Mouse (Mus musculus) ES-CJ7 (cell line): Measurements from ENCODE around the gene St6galnac3.

Experiments
- DNase-seq: peaks from one replicate; pipeline ENCODE4 v3.0.0; 2011; ENCODE audit warnings: low read depth, low spot score

The St6galnac3 gene

GRCm38 (mm10) chr3:153584836-153585235, 140.1 kb downstream of the St6galnac3 start:
- no peak for DNase-seq

DNA sequence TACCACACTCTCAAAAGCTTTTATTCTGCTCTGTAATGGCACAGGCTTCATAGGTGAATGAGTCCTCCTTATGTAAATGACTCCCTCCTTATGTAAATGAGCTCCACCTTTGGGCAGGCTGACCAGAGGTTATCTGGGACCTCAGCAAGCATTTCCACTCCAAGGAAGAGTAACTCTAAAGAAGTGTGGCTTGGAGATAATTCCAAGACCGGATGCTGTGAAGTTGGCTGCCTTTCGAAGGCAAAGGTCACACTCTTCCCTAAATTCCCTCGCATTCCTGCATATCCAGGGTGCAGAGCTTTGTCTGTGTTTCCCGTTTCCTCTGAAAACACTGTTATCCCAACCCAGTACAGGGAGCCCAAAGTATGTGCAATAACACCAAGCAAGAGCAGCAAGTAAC, 142.9 kb downstream of the St6galnac3 start:
- DNase-seq = no peak

GRCm38 (mm10) chr3:153580625-153581024, 144.3 kb downstream of the St6galnac3 start:
- DNase-seq = no peak

DNA sequence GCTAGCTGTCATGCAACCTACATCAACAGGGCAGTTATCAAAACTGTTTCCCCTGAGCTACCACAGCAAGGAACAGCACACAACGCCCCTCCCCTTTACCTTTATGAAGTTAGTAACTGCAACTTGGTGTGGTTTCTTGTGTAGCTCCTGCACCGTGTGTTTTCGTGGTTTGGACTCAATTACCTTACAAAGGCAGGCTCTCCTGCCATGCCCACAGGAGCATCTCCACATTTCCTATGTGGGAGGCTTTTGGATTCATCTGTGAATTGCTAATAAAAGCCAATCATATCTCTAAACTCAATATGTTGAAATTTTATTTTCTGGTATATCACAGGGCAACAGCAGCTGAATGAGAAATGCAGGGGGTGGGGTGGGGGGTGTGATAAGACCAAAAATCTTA, 144.8 kb downstream of the St6galnac3 start:
- DNase-seq = no peak

GRCm38 (mm10) chr3:153577286-153577685, 147.7 kb downstream of the St6galnac3 start:
- DNase-seq = no peak

DNA sequence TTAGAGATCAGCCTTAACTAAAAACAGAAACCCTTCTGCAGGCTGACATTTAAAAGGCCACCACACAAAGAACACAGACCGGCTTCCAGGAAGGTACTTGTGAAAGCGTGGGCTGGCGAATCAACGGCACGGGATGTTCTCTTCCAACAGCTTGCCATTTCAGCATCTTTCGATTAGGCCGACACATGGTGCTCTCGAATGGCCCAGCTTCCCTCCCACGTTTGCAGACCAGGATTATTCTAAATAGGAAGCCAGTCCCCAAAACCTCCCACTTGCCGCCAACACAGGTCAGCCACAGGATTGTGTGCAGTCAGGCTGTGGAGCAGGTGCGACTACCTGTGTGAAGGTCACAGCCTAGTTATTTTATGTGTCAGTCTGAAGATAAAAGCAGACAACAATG, 153.8 kb downstream of the St6galnac3 start:
- DNase-seq = no peak

- no peak for DNase-seq
Observed at GRCm38 (mm10) chr3:153568815-153569214, 156.2 kb downstream of the St6galnac3 start.

DNA sequence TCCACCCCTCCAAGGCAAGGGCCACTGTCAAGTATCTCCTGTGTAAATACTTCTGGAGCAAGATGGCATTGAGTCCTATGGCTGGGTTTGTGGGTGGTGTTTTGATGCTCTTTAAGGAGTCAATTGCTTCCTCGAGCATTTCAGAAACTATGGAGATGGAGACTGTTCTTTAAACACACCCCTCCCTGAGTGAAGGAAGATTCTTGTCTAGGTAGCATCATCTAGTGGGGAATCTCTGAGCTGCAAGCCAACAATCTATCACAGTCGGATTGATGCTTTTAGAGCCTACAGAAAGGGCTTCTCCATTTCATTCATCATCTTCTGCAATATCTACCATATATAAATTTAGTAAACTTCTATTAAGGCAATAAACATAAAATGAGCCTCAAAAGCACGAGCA, 157.1 kb downstream of the St6galnac3 start:
- no peak for DNase-seq

- DNase-seq = no peak
Observed at GRCm38 (mm10) chr3:153567512-153567911, 157.5 kb downstream of the St6galnac3 start.

- no peak for DNase-seq
Observed at GRCm38 (mm10) chr3:153566100-153566499, 158.9 kb downstream of the St6galnac3 start.

GRCm38 (mm10) chr3:153560897-153561296, 164.1 kb downstream of the St6galnac3 start:
- DNase-seq = no peak

GRCm38 (mm10) chr3:153559586-153559985, 165.4 kb downstream of the St6galnac3 start:
- no peak for DNase-seq

DNA sequence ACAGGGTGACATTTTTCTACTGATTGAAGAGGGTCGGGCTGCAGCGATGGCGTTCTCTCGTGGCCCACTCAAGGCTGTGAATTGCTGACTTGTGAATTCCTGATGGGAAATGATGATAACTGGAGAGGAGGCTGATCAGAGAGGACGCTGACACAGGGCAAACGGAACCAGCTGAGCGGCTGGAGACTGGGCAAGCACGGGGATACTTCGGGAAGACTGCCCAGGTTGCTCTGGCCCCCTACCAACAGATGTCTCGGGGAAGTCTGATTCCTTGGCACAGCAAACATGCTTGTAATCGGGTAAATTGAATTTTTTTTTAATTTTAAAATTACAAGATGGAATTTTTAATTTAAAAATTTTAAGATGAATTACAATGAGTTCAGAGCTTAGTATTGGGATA, 168.4 kb downstream of the St6galnac3 start:
- DNase-seq = no peak

- no peak for DNase-seq
Observed at GRCm38 (mm10) chr3:153553712-153554111, 171.3 kb downstream of the St6galnac3 start.

DNA sequence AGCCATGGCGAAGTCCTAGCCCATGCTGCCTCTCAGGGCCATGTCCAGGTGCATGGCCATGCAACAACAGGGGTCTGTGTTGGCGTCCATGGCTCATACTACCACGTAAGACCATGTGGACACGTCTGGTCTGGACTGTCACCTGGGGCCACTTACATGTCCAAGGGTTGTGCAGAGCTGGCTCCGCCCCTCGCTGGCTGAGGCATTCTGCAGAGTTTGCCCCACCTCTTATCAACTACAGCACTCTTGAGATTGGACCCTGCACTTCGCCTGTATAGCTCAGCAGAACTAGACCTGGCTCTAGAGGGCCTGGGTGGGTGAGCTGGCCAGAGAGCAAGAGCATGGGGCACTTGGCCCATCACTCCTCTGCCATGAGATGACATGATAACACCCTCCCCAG, 171.7 kb downstream of the St6galnac3 start:
- no peak for DNase-seq

- no peak for DNase-seq
Observed at GRCm38 (mm10) chr3:153546936-153547683, 177.9 kb downstream of the St6galnac3 start.

DNA sequence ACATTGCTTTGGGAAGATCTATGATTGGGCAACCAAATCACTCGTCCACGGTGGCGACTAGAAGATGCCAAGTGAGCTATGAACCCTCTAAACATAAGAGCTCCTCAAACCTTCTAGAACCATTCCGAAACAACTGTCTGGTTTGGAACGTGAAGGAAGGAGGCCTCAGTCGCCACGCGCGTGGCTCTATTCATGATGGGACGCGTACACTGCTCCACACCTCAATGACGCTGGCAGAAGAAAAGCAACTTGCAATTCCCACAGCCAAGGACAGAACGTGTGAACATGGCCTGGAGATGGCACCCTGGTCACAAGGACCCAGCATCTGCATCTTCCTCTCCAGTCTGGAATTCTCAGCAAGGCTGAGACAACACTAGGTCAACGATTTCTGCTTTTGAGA, 185.1 kb downstream of the St6galnac3 start:
- DNase-seq = no peak

DNA sequence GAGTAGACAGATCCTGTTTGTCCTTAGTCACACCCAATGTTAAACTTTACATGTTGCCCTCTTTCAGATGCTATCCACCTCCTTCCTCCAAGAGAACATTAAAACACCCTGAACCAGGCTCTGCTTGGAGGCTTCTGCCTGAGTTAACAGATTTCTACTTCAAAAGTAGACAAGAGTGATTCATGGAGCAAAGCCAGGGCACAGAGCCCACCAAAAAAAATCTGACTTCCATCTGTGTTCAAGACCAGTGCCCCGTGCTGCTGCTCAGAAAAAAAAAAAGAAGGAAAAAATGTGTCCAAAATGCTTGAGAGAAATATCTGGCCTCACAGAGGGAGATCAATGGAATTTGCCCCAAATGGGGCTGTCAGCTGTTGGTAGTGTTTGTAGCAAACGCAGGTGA, 186.6 kb downstream of the St6galnac3 start:
- no peak for DNase-seq

DNA sequence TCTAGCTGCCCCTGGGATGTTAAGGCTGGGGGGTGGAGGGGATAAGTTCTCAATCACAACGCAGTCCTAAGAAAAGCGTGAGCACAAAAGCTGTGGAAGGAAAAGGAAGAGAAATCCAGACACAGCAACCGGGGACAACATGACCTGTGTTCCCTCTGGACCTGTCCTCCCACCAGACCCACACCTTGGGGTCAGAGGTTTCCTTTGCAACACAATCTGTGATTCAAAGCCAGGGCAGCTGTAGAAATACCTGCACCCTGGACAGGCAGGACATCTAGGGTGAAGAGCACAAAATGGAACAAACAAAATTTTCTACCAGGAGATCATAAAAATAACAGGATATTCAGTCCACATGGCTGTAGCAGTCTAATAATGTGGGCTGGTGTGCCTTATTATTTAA, 187.5 kb downstream of the St6galnac3 start:
- no peak for DNase-seq

DNA sequence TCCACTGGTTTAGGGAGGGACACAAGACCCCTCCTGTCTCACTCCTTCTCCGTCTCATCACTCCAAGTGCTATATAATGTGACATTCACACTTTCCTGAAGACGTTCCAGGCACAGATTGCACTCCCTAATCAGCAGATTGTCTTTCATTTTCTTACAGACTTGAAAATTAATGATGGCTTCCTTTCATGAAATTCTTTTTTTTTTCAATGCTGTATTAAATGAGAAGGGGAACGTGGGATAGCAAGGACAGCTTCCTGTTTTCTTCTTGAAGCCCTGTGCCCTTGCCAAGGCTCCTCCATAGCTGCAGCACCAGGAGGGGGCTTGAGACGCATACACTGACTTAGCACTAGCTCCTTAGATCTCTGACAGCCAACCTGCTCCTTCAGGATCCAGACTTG, 188.7 kb downstream of the St6galnac3 start:
- no peak for DNase-seq

GRCm38 (mm10) chr3:153529174-153529573, 195.8 kb downstream of the St6galnac3 start:
- no peak for DNase-seq

DNA sequence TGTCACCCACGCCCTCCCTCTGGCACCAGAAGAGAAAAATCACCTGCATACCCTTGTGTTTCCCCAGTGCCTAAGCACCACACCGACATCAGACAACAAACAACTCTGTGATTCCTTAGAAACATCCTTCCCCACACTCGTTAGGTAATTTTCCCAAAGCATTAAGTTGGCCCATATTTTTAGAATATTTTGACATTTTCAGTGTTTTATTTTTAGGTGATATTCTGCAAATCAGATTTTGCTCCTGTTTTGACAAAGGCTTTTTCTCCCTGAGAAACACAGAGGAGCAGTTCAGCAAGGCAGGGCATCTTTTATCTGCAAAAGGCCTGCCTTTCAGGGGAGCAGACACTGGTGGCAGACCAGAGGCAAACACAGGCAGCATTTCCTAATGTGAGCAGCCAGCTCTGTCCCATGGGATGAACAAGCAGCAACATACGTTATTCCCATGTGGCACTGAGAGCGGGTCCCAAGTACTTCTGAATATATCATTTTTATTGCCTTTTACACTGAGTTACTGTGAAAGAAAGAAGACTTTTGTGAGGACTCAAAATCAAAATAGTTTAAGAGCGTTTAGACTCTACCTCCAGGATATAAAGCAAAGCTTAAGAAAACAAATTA, 199.7 kb downstream of the St6galnac3 start:
- DNase-seq = no peak

GRCm38 (mm10) chr3:153516848-153517247, 208.1 kb downstream of the St6galnac3 start:
- peak; percentile 14 for DNase-seq
